Mouse (Mus musculus) megakaryocyte, embryonic 14.5 days (primary cell): ENCODE measurements around the gene Actn4.

ENCODE experiments used
- FLI1 ChIP-seq: IDR thresholded peaks from 2 replicates; pipeline ENCODE4 v1.6.1; 2012; ENCODE audit warnings: low read length, inconsistent platforms, mixed read lengths
- GATA1 ChIP-seq: IDR thresholded peaks from 3 replicates; pipeline ENCODE4 v1.6.1; 2012; ENCODE audit warnings: mixed read lengths, low read length, inconsistent platforms, borderline replicate concordance

- TF ChIP-seq GATA1, result no peak
- TF ChIP-seq FLI1, result no peak
These were observed 62.2 kb downstream of the Actn4 start for GRCm38 (mm10) chr7:28899972-28900371.
